Mouse (Mus musculus): Measurements from ENCODE around the gene Maml2. TPM values are rescaled to one million over a fixed set of nuclear protein-coding genes. Genes with fewer than 3 reads are reported as not detected.

Gene Maml2
- total RNA-seq, 1 experiment, result 1.9 TPM

GRCm38 (mm10) chr9:13522061-13522820, 224.5 kb downstream of the Maml2 start:
- no peak for DNase-seq (ENCODE audit: low read depth, low spot score)
- in situ Hi-C loops (cut with MboI; ENCODE audit: low sequenced_read_pairs in 2 of 2, unreplicated experiment in 2 of 2), result no loop called here

DNA sequence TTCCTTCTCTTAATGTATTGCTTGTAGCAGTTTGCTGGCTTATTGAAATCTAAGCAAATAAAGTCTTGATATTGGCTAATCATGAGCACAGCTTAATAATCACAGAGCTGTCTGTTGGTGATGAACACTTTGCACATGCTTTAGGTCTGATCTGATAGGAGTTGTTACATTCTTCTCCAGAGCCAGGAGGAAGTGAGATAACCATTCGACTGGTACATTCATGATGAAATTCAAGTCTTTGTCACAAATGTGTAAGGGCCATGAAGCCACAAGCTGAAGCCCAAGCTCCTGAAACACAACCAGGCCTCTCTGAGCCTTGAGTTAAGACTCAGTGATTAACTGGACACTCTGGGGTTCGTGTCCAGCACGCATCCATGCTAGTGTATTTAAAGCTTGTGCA, 225.3 kb downstream of the Maml2 start:
- Histone ChIP-seq H3K36me3 (ENCODE audit: control insufficient read depth, insufficient read depth, low read length, poor library complexity, severe bottlenecking) (no peaks in the 10 kb centered on the region), H3K9ac (ENCODE audit: insufficient read depth, low read depth, low read length, poor library complexity, severe bottlenecking) (no peak overlapping the region), H3K27ac (ENCODE audit: insufficient read depth, low read depth, low read length, poor library complexity, severe bottlenecking) (no peak overlapping the region), H3K4me1 (ENCODE audit: control insufficient read depth in 2 of 2, insufficient read depth in 2 of 2, low read length in 2 of 2, poor library complexity in 1 of 2) (peaks cover 0 to 7% of the 10 kb centered on the region in 2 experiments; a peak in 2 of 4 replicates), H3K4me3 (ENCODE audit: insufficient read depth in 1 of 2, low read depth in 1 of 2, low read length in 2 of 2, poor library complexity in 1 of 2, severe bottlenecking in 1 of 2) (no peak overlapping the region), H3K9me3 (ENCODE audit: control insufficient read depth, insufficient read depth, low read depth, low read length) (no peaks in the 10 kb centered on the region)
- DNase-seq (ENCODE audit: low read depth, low spot score), result no peak
- in situ Hi-C loops (cut with MboI; ENCODE audit: low sequenced_read_pairs in 2 of 2, unreplicated experiment in 2 of 2), result no loop called here
- no peak for TF ChIP-seq HCFC1 (IDR thresholded peaks at IDR 0.05; ENCODE audit: borderline replicate concordance, insufficient read depth, low read length)

More at GRCm38 (mm10) chr9:13522061-13522820, 224.5 kb downstream of the Maml2 start:
- no peak overlapping the region for H3K9ac ChIP-seq (ENCODE audit: insufficient read depth, low read depth, low read length, poor library complexity, severe bottlenecking)
- no peaks in the 10 kb centered on the region for H3K36me3 ChIP-seq (ENCODE audit: control insufficient read depth, insufficient read depth, low read length, poor library complexity, severe bottlenecking)
- no peaks in the 10 kb centered on the region for H3K9me3 ChIP-seq (ENCODE audit: control insufficient read depth, insufficient read depth, low read depth, low read length)
- H3K4me1 ChIP-seq (ENCODE audit: control insufficient read depth in 2 of 2, insufficient read depth in 2 of 2, low read length in 2 of 2, poor library complexity in 1 of 2), result peaks cover 0 to 4% of the 10 kb centered on the region in 2 experiments; a peak in 2 of 4 replicates
- no peak overlapping the region for H3K4me3 ChIP-seq (ENCODE audit: insufficient read depth in 1 of 2, low read depth in 1 of 2, low read length in 2 of 2, poor library complexity in 1 of 2, severe bottlenecking in 1 of 2)
- H3K27ac ChIP-seq (ENCODE audit: insufficient read depth, low read depth, low read length, poor library complexity, severe bottlenecking), result no peak overlapping the region
- TF ChIP-seq CHD2 (IDR thresholded peaks at IDR 0.05; ENCODE audit: low read depth, low read length), result no peak
- no peak for TF ChIP-seq ZC3H11A (IDR thresholded peaks at IDR 0.05; ENCODE audit: borderline replicate concordance, low read depth, low read length)
- no peak for TF ChIP-seq MAFK (IDR thresholded peaks at IDR 0.05; ENCODE audit: insufficient read depth, low read depth, low read length)
- TF ChIP-seq ZNF384 (IDR thresholded peaks at IDR 0.05; ENCODE audit: low read depth, low read length), result no peak
- no peak for TF ChIP-seq HCFC1 (IDR thresholded peaks at IDR 0.05; ENCODE audit: borderline replicate concordance, insufficient read depth, low read length)

DNA sequence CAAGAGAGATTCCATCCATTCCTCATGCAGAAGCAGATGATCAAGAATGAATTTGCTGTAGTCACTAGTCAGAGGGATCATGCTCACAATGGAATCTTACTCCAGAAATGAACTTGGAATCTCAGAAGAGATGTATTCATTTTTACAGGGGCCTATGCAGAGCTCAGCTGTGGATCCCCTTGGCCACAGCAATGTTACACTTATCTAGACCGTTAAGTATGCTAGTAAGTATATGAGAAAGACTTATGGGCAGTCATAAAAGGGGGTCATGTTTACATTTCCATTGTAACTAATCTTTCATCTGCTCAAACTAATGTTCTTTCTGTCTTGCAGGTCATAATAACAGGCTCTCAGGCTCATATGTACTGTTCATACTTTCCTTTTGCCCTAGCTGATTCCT, 227.3 kb downstream of the Maml2 start:
- in situ Hi-C loops (cut with MboI; ENCODE audit: low sequenced_read_pairs in 2 of 2, unreplicated experiment in 2 of 2), result no loop called here
- no peak overlapping the region for H3K9ac ChIP-seq (ENCODE audit: insufficient read depth, low read depth, low read length, poor library complexity, severe bottlenecking)
- no peak overlapping the region for H3K4me3 ChIP-seq (ENCODE audit: insufficient read depth in 1 of 2, low read depth in 1 of 2, low read length in 2 of 2, poor library complexity in 1 of 2, severe bottlenecking in 1 of 2)
- no peaks in the 10 kb centered on the region for H3K9me3 ChIP-seq (ENCODE audit: control insufficient read depth, insufficient read depth, low read depth, low read length)
- H3K36me3 ChIP-seq (ENCODE audit: control insufficient read depth, insufficient read depth, low read length, poor library complexity, severe bottlenecking), result no peaks in the 10 kb centered on the region
- no peak for DNase-seq (ENCODE audit: low read depth, low spot score)
- no peak overlapping the region for H3K27ac ChIP-seq (ENCODE audit: insufficient read depth, low read depth, low read length, poor library complexity, severe bottlenecking)
- TF ChIP-seq MAFK (IDR thresholded peaks at IDR 0.05; ENCODE audit: insufficient read depth, low read depth, low read length) (no peak), HCFC1 (IDR thresholded peaks at IDR 0.05; ENCODE audit: borderline replicate concordance, insufficient read depth, low read length) (no peak), ZNF384 (IDR thresholded peaks at IDR 0.05; ENCODE audit: low read depth, low read length) (no peak), ZC3H11A (IDR thresholded peaks at IDR 0.05; ENCODE audit: borderline replicate concordance, low read depth, low read length) (no peak), CHD2 (IDR thresholded peaks at IDR 0.05; ENCODE audit: low read depth, low read length) (no peak)
- H3K4me1 ChIP-seq (ENCODE audit: control insufficient read depth in 2 of 2, insufficient read depth in 2 of 2, low read length in 2 of 2, poor library complexity in 1 of 2), result peaks cover 0 to 9% of the 10 kb centered on the region in 2 experiments; a peak in 2 of 4 replicates

DNA sequence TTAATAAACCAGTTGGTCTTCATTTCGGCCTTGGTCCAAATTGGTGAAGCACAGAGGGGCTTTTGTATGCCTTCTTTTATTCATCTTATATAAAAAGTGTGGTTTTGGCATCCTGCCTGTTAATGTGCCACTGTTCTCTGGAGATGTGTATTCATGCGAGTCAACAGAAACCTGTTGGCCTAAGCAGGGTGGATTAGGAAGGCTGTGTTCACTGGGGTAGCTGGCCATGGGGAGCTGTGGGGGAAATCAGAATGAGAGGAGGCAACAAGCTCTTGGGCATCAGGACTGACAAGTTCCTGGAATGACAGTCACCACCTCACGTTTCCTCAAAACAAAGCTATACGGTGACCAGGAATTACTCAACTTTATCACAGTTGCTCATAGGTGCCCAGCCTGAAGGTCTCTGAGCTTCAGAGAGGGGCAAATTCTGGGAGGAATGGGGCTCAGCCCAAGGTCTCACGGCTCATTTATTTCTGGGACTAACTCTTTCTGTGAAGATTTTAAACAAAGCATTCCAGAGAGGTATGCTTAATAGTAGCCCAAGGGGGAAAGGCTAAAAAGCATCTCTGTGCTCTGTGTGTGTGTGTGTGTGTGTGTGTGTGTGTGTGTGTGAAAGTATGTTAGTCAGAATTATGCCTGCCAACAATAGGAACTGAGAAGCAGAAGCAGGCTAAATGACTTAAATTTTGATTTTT, 228.0 kb downstream of the Maml2 start:
- H3K36me3 ChIP-seq (ENCODE audit: control insufficient read depth, insufficient read depth, low read length, poor library complexity, severe bottlenecking), result no peaks in the 10 kb centered on the region
- in situ Hi-C loops (cut with MboI; ENCODE audit: low sequenced_read_pairs in 2 of 2, unreplicated experiment in 2 of 2), result no loop called here
- H3K27ac ChIP-seq (ENCODE audit: insufficient read depth, low read depth, low read length, poor library complexity, severe bottlenecking), result no peak overlapping the region
- TF ChIP-seq CHD2 (IDR thresholded peaks at IDR 0.05; ENCODE audit: low read depth, low read length) (no peak), HCFC1 (IDR thresholded peaks at IDR 0.05; ENCODE audit: borderline replicate concordance, insufficient read depth, low read length) (no peak), ZNF384 (IDR thresholded peaks at IDR 0.05; ENCODE audit: low read depth, low read length) (no peak), MAFK (IDR thresholded peaks at IDR 0.05; ENCODE audit: insufficient read depth, low read depth, low read length) (no peak), ZC3H11A (IDR thresholded peaks at IDR 0.05; ENCODE audit: borderline replicate concordance, low read depth, low read length) (no peak)
- no peak overlapping the region for H3K9ac ChIP-seq (ENCODE audit: insufficient read depth, low read depth, low read length, poor library complexity, severe bottlenecking)
- no peak overlapping the region for H3K4me3 ChIP-seq (ENCODE audit: insufficient read depth in 1 of 2, low read depth in 1 of 2, low read length in 2 of 2, poor library complexity in 1 of 2, severe bottlenecking in 1 of 2)
- DNase-seq (ENCODE audit: low read depth, low spot score), result no peak
- H3K9me3 ChIP-seq (ENCODE audit: control insufficient read depth, insufficient read depth, low read depth, low read length), result no peaks in the 10 kb centered on the region
- peaks cover 0 to 9% of the 10 kb centered on the region in 2 experiments; a peak in 2 of 4 replicates for H3K4me1 ChIP-seq (ENCODE audit: control insufficient read depth in 2 of 2, insufficient read depth in 2 of 2, low read length in 2 of 2, poor library complexity in 1 of 2)
